Mouse (Mus musculus) frontal cortex, adult (tissue): ENCODE data around the gene Med25.
"Not testable (repeated sequence)": the region's sequence is repeated elsewhere in the genome, so short reads cannot be mapped to it uniquely, and the experiment has no call there.

Experiments used
- ATAC-seq: cut with Nextera tagmentation; 2 replicates; pipeline ENCODE4 v1.9.2; 2017; ENCODE audit warnings: mild to moderate bottlenecking, moderate library complexity, mixed read lengths; ENCODE audit not compliant: low TSS enrichment

Gene Med25

GRCm38 (mm10) chr7:44893197-44893596, 685 bp upstream of the Med25 start:
- ATAC-seq, result no peak

- no peak for ATAC-seq
Measured at GRCm38 (mm10) chr7:44891611-44892010, 901 bp downstream of the Med25 start.

GRCm38 (mm10) chr7:44890737-44891136, 1.8 kb downstream of the Med25 start:
- ATAC-seq, result no peak

- ATAC-seq, result no peak
Measured at GRCm38 (mm10) chr7:44890180-44890579, 2.3 kb downstream of the Med25 start.

- no peak for ATAC-seq
Measured at GRCm38 (mm10) chr7:44888256-44889105, 4.0 kb downstream of the Med25 start.

GRCm38 (mm10) chr7:44886964-44887363, 5.5 kb downstream of the Med25 start:
- ATAC-seq, result no peak

GRCm38 (mm10) chr7:44884637-44885036, 7.9 kb downstream of the Med25 start:
- ATAC-seq, result no peak

- ATAC-seq, result no peak
Measured at GRCm38 (mm10) chr7:44883036-44883435, 9.5 kb downstream of the Med25 start.

- no peak for ATAC-seq
Measured at GRCm38 (mm10) chr7:44877833-44878232, 14.7 kb downstream of the Med25 start.

GRCm38 (mm10) chr7:44871774-44872173, 20.7 kb downstream of the Med25 start:
- not testable (repeated sequence) for ATAC-seq

GRCm38 (mm10) chr7:44871181-44871580, 21.3 kb downstream of the Med25 start:
- no peak for ATAC-seq

GRCm38 (mm10) chr7:44870614-44871013, 21.9 kb downstream of the Med25 start:
- ATAC-seq, result no peak

GRCm38 (mm10) chr7:44869697-44870528, 22.6 kb downstream of the Med25 start, which contains the start of gene Ptov1:
Ptov1 (minus strand) TSS chr7:44869788.
- peak; percentile 90 for ATAC-seq

- no peak for ATAC-seq
Measured at GRCm38 (mm10) chr7:44868919-44869696, 23.4 kb downstream of the Med25 start.

GRCm38 (mm10) chr7:44868465-44868864, 24.0 kb downstream of the Med25 start:
- no peak for ATAC-seq

GRCm38 (mm10) chr7:44867802-44868201, 24.7 kb downstream of the Med25 start:
- no peak for ATAC-seq

GRCm38 (mm10) chr7:44867010-44867702, 25.4 kb downstream of the Med25 start:
- no peak for ATAC-seq

GRCm38 (mm10) chr7:44866276-44867009, 26.1 kb downstream of the Med25 start:
- ATAC-seq, result no peak

GRCm38 (mm10) chr7:44864595-44865542, 27.6 kb downstream of the Med25 start:
- no peak for ATAC-seq
